ENCODE assay signal across 23 mouse cellular contexts in the genomic region with DNA sequence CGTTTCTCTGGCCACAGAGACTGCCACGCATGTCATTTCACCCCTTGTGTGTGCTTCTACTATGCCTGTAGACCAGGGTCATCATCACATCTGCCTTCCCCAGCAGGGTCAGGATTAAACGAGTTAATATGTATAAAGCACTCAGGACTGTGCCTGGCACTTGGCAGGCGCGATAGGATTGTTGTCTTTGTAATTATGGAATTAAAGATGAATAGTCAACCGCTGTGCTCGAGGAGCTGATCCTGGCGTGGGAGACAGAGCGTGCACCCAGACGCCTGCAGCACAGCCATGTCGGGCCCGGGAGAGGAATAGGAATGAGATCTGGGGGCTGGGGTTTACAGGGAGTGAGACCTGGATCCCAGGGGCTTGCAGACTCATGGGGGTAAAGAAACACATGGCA.
DNase-seq lines count a peak whose midpoint lies in the region; ATAC-seq lines count a peak whose summit lies in the region.
"Had no signal": no experiment of that assay in that cellular context is flagged by ENCODE, and none has a peak within 500 bp of the region (broad histone marks: within the 10 kb centered on the region; RNA-seq: fewer than 3 reads in every experiment).

No protein-coding gene starts in this region.

- no peaks in the 10 kb centered on the region for H3K9me3 ChIP-seq in neural tube, embryonic 13.5 days
- no peaks in the 10 kb centered on the region for H3K9me3 ChIP-seq in hindbrain, embryonic 13.5 days
- H3K9me3 ChIP-seq in midbrain, embryonic 12.5 days, result no peaks in the 10 kb centered on the region
- H3K9me3 ChIP-seq: heart, embryonic 13.5 days; limb, embryonic 13.5 days; liver, embryonic 13.5 days had no signal

- peak overlapping the region; percentile 41; the same call in 1 of the 2 replicates for H3K9ac ChIP-seq in neural tube, embryonic 13.5 days
- H3K9ac ChIP-seq in hindbrain, embryonic 13.5 days, result 0 out of 2 replicates have a peak overlapping the region, but pooled peaks have one; percentile 1
- no peak overlapping the region for H3K9ac ChIP-seq in midbrain, embryonic 12.5 days (replicated peaks)
- H3K9ac ChIP-seq: heart, embryonic 13.5 days; limb, embryonic 13.5 days; liver, embryonic 13.5 days; lung, embryonic 14.5 days had no signal

- H3K4me2 ChIP-seq in neural tube, embryonic 13.5 days, result no peak overlapping the region
- H3K4me2 ChIP-seq in hindbrain, embryonic 13.5 days, result no peak overlapping the region
- peak overlapping the region; percentile 30; the same call in 1 of the 2 replicates for H3K4me2 ChIP-seq in midbrain, embryonic 12.5 days (replicated peaks)
- H3K4me2 ChIP-seq: heart, embryonic 13.5 days; limb, embryonic 13.5 days; liver, embryonic 13.5 days; lung, embryonic 14.5 days had no signal

- H3K27me3 ChIP-seq in neural tube, embryonic 13.5 days, result no peaks in the 10 kb centered on the region
- no peaks in the 10 kb centered on the region for H3K27me3 ChIP-seq in hindbrain, embryonic 13.5 days
- no peaks in the 10 kb centered on the region; the same call in 1 of the 2 replicates for H3K27me3 ChIP-seq in midbrain, embryonic 12.5 days
- H3K27me3 ChIP-seq: liver, embryonic 13.5 days had no signal

- H3K4me1 ChIP-seq in neural tube, embryonic 13.5 days (replicated peaks), result peaks cover 22% of the 10 kb centered on the region
- peaks cover 27% of the 10 kb centered on the region for H3K4me1 ChIP-seq in hindbrain, embryonic 13.5 days (replicated peaks)
- peaks cover 14% of the 10 kb centered on the region for H3K4me1 ChIP-seq in midbrain, embryonic 12.5 days
- H3K4me1 ChIP-seq: limb, embryonic 13.5 days; liver, embryonic 13.5 days had no signal

- H3K4me3 ChIP-seq in neural tube, embryonic 13.5 days, result no peak overlapping the region
- H3K4me3 ChIP-seq in hindbrain, embryonic 13.5 days, result no peak overlapping the region
- H3K4me3 ChIP-seq in midbrain, embryonic 12.5 days, result no peak overlapping the region
- H3K4me3 ChIP-seq: heart, embryonic 13.5 days; left cerebral cortex, adult 2 months; limb, embryonic 13.5 days; liver, embryonic 13.5 days had no signal

- WGBS in neural tube, embryonic 13.5 days, result 31% methylated on average over 12 of the region's 12 CpGs
- 15% methylated on average over 12 of the region's 12 CpGs for WGBS in hindbrain, embryonic 13.5 days
- 6% methylated on average over 12 of the region's 12 CpGs for WGBS in midbrain, embryonic 12.5 days

- H3K27ac ChIP-seq in neural tube, embryonic 13.5 days (replicated peaks), result peak overlapping the region; percentile 35
- H3K27ac ChIP-seq in hindbrain, embryonic 13.5 days, result peak overlapping the region; percentile 61
- peak overlapping the region; percentile 66 for H3K27ac ChIP-seq in midbrain, embryonic 12.5 days (replicated peaks)
- H3K27ac ChIP-seq: heart, embryonic 13.5 days; left cerebral cortex, adult 2 months; limb, embryonic 13.5 days; liver, embryonic 13.5 days had no signal

- DNase-seq in neural tube, embryonic 10.5 days (ENCODE audit: extremely low spot score, low spot score), result no peak
- no peak for DNase-seq in heart, adult 11 months
- no peak for DNase-seq in frontal cortex, postnatal 25 days (ENCODE audit: low spot score in 2 of 2)
- no peak for DNase-seq in ovary, postnatal 14 days (ENCODE audit: low spot score)
- DNase-seq: B cell, adult 2 months; cerebellum, adult 2 months; cerebellum, postnatal 36 days; gastrocnemius, postnatal 10 days; heart, adult 18-20 months; kidney, adult 9 months; kidney, postnatal 25 days; liver, embryonic 13.5 days; lung, embryonic 14.5 days; lung, postnatal 36 days; right cerebral cortex, postnatal 14 days; spleen, adult 18-20 months; thymus, postnatal 36 days had no signal

- no peak for ATAC-seq in neural tube, embryonic 13.5 days (ENCODE audit: low read depth)
- no peak for ATAC-seq in hindbrain, embryonic 13.5 days (ENCODE audit: low FRiP score)
- ATAC-seq in midbrain, embryonic 12.5 days (ENCODE audit: low FRiP score, low read depth), result peak; percentile 73

- no peaks in the 10 kb centered on the region for H3K36me3 ChIP-seq in neural tube, embryonic 13.5 days
- H3K36me3 ChIP-seq in hindbrain, embryonic 13.5 days, result no peaks in the 10 kb centered on the region
- no peaks in the 10 kb centered on the region for H3K36me3 ChIP-seq in midbrain, embryonic 12.5 days
- H3K36me3 ChIP-seq: heart, embryonic 13.5 days; limb, embryonic 13.5 days; liver, embryonic 13.5 days had no signal
